Mouse (Mus musculus) thymus, adult 2 months (tissue): Measurements from ENCODE around the gene Slc19a3.

Source experiments
- CTCF ChIP-seq: fragments of 200-500 bp; IDR thresholded peaks from 2 replicates; pipeline ENCODE4 v1.5.1; 2012; ENCODE audit warnings: mild to moderate bottlenecking, control low read depth, low read length, moderate library complexity, borderline replicate concordance; ENCODE audit not compliant: control insufficient read depth, poor library complexity, insufficient read depth; ENCODE audit errors: extremely low read depth
- POLR2A ChIP-seq: fragments of 200-500 bp; IDR thresholded peaks from 2 replicates; pipeline ENCODE4 v1.6.1; 2012; ENCODE audit warnings: mild to moderate bottlenecking, low read length, control low read depth, moderate library complexity; ENCODE audit not compliant: control insufficient read depth, poor library complexity, insufficient read depth; ENCODE audit errors: extremely low read depth

DNA sequence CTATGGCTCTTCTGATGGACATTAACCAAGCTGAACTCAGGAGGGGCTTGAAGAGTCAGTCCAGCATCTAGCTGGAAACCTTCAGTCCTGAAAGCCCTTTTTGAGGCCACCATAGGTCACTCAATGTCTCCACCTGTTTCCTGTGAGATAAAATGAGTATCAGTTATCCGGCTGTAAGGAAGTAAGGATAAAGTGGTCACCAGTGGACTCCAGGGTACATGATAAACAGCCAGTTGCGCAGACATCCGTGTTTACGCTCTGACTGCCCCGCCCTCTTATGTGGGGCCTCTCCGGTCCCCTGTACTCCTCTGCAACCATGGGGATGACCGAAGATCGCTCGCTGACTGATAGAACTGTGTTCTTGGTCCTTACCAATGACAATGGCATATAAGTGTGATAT is 63.9 kb downstream of the Slc19a3 start:
- TF ChIP-seq CTCF = no peak
- TF ChIP-seq POLR2A = no peak
